Mouse (Mus musculus) heart, postnatal 0 days (tissue): ENCODE measurements around the gene Iqcf5. TPM values are rescaled to one million over a fixed set of nuclear protein-coding genes. Genes with fewer than 3 reads are reported as not detected.

Experiments
- ATAC-seq: fragments of 200-750 bp; cut with Nextera tagmentation; 2 replicates; pipeline ENCODE4 v1.8.0; 2017; ENCODE audit warnings: low read depth, moderate number of reproducible peaks, moderate library complexity; ENCODE audit not compliant: insufficient read depth
- DNase-seq: peaks from one replicate; pipeline ENCODE4 v3.0.0-alpha.2; 2016; ENCODE audit warnings: low spot score
- H3K27ac ChIP-seq: fragments of 300-500 bp; sonication (generic); 2 replicates; pipeline ENCODE4 v1.5.1; 2014; ENCODE audit warnings: low read depth, mild to moderate bottlenecking
- H3K27me3 ChIP-seq: fragments of 300-500 bp; sonication (generic); 2 replicates; pipeline ENCODE4 v1.6.1; 2014; ENCODE audit warnings: low read length, mixed read lengths; ENCODE audit not compliant: control insufficient read depth, insufficient read depth
- H3K36me3 ChIP-seq: fragments of 300-500 bp; sonication (generic); replicated peaks from 2 replicates; pipeline ENCODE4 v1.6.1; 2014; ENCODE audit warnings: low read length, mixed read lengths; ENCODE audit not compliant: control insufficient read depth, insufficient read depth
- H3K4me1 ChIP-seq: fragments of 300-500 bp; sonication (generic); 2 replicates; pipeline ENCODE4 v1.6.1; 2014; ENCODE audit warnings: antibody characterized with exemption; ENCODE audit not compliant: control insufficient read depth, insufficient read depth
- H3K4me2 ChIP-seq: fragments of 300-500 bp; sonication (generic); 2 replicates; pipeline ENCODE4 v1.6.1; 2014; ENCODE audit warnings: low read depth, mild to moderate bottlenecking, low read length, moderate library complexity
- H3K4me3 ChIP-seq: fragments of 300-500 bp; sonication (generic); 2 replicates; pipeline ENCODE4 v1.5.1; 2014; ENCODE audit warnings: low read depth, low read length
- H3K9ac ChIP-seq: fragments of 300-500 bp; sonication (generic); replicated peaks from 2 replicates; pipeline ENCODE4 v1.6.1; 2014; ENCODE audit warnings: low read depth, low read length, mixed read lengths
- H3K9me3 ChIP-seq: fragments of 300-500 bp; sonication (generic); replicated peaks from 2 replicates; pipeline ENCODE4 v1.6.1; 2016; ENCODE audit warnings: low read length; ENCODE audit not compliant: control insufficient read depth
- CTCF ChIP-seq: IDR thresholded peaks from 2 replicates; pipeline ENCODE4 v1.5.1; 2016; ENCODE audit warnings: antibody characterized with exemption, control low read depth, low read depth
- EP300 ChIP-seq: IDR thresholded peaks from 2 replicates; pipeline ENCODE4 v1.6.1; 2016; ENCODE audit warnings: antibody characterized with exemption, low read depth
- WGBS: fragments of 180-500 bp; shearing (Covaris S2); extraction: QIAGEN DNeasy Blood & Tissue Kit; methylation state at CpG from one replicate; pipeline ENCODE4 v1.1.7; 2014; 5-methylcytosine and 5-hydroxymethylcytosine counted together
- polyA plus RNA-seq: library from polyadenylated mRNA; unstranded; fragments of >200 nt; fragmentation: Nextera tagmentation; extraction: Ambion mirVana; gene quantifications from 2 replicates; pipeline ENCODE4 v1.2.1, GENCODE M21; 2015
- total RNA-seq: library from RNA; depleted of rRNA; stranded (reverse); fragments of >200 nt; gene quantifications from 2 replicates; pipeline ENCODE4 v1.2.3, GENCODE M21; 2014; ENCODE audit warnings: low replicate concordance

Iqcf5 gene
- total and polyA plus RNA-seq, 2 experiments from 2014 or later = not detected

DNA sequence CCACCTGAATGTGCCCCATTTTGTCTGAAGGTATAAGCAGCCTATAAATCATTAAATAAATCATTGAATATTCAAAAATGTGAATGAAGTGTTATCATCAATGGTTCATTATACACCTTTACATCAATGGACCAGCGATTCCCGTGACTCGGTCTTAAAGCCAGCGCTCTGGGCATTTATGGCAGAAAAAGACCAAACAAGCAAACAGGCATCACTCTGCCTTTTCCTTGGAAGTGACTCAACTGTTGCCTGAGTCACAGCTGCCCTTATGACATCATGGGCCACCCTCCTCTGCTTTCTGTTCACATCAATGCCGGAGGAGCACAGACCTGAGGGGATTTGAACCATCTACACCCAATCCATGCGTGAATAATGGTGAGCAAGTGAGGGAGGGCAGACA lies 14.7 kb upstream of the Iqcf5 start, which contains the start of gene Iqcf1:
Iqcf1 (plus strand) TSS at position 301 of the 400 bp plus-strand sequence.
- H3K4me1 ChIP-seq = no peaks in the 10 kb centered on the region
- WGBS = 85% methylated on average over 6 of the region's 6 CpGs

DNA sequence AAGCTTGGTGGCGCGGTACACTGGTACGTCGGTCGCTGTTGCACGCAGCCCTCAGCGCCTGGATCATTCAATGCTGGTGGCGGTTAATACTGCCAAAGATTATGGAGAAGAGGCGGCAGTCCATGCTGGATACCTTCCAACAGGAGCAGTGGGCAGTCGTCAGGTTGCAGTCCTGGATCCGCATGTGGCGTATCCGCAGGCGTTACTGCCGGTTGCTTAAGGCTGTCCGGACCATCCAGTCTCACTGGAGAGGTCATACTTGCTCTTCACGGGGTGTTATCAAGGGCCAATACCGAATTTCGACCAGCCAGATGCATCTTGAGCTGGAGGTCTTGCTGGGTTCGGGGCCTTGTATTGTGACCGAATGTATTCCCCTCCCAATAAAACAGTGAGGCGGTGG lies 12.5 kb upstream of the Iqcf5 start:
- 83% methylated on average over 22 of the region's 22 CpGs for WGBS
- Histone ChIP-seq H3K4me1 (no peaks in the 10 kb centered on the region), H3K9ac (no peak overlapping the region), H3K4me3 (no peak overlapping the region), H3K9me3 (no peaks in the 10 kb centered on the region), H3K36me3 (no peaks in the 10 kb centered on the region), H3K27me3 (no peaks in the 10 kb centered on the region), H3K27ac (no peak overlapping the region), H3K4me2 (no peak overlapping the region)
- DNase-seq (no peak), ATAC-seq (no peak)
- TF ChIP-seq EP300 (no peak), CTCF (no peak)

More for the DNA sequence above, 14.7 kb upstream of the Iqcf5 start, which contains the start of gene Iqcf1:
- H3K4me3 ChIP-seq = no peak within 1 kb of the TSS
- no peaks in the 10 kb centered on the region for H3K9me3 ChIP-seq
- no peak within 1 kb of the TSS for H3K9ac ChIP-seq
- no peak within 1 kb of the TSS for H3K4me2 ChIP-seq
- no peaks in the 10 kb centered on the region for H3K27me3 ChIP-seq
- H3K27ac ChIP-seq = no peak within 1 kb of the TSS
- DNase-seq = no peak
- H3K36me3 ChIP-seq = no peaks in the 10 kb centered on the region
- no peak for ATAC-seq
- TF ChIP-seq CTCF (no peak), EP300 (no peak)

DNA sequence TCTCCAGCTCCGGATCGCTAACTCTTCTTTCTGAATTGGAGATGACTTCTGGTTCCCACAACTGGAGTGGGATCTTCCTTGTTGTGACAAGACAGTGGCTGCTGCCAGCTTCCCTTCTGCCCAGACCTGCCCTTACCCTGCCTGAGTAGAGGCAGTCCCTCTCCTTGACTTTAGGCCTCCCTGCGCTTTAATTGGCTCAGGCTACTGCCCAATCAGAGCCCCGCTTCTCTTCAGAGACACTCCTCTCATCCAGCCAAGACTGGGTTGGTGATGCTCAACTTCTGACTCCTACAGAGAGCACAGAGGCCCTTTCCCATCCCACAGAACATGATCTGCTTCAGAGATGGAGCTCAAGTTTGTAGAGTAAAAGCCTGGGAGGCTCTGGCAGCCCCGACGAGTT lies 10.1 kb upstream of the Iqcf5 start:
- Histone ChIP-seq H3K9ac (no peak overlapping the region), H3K4me1 (no peaks in the 10 kb centered on the region), H3K4me2 (no peak overlapping the region), H3K27me3 (no peaks in the 10 kb centered on the region), H3K36me3 (no peaks in the 10 kb centered on the region), H3K9me3 (no peaks in the 10 kb centered on the region), H3K4me3 (no peak overlapping the region), H3K27ac (no peak overlapping the region)
- 57% methylated on average over 6 of the region's 6 CpGs for WGBS
- no peak for TF ChIP-seq CTCF
- no peak for TF ChIP-seq EP300
- no peak for DNase-seq
- ATAC-seq = no peak

DNA sequence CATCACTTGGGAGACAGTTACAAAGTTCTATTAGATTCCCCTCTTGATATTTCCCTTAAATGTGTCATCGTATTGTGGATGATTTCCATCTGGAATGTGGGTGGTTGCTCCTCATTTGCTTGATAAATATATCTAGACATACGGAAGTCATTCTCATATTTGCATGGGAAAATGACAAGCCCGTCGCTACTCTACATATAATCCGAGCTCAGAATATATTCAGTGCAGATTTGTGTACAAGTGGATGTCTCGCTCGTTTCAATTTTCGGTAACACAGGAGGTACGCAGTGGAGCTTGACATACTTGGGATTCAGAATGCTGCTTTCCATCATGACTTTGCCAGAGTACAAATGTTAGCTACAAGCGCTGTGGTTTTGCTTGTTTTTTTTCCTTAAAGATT lies 5.0 kb upstream of the Iqcf5 start:
- H3K4me2 ChIP-seq = no peak overlapping the region
- H3K27me3 ChIP-seq = no peaks in the 10 kb centered on the region
- 82% methylated on average over 10 of the region's 10 CpGs for WGBS
- H3K4me3 ChIP-seq = no peak overlapping the region
- ATAC-seq = no peak
- H3K4me1 ChIP-seq = peaks cover 4% of the 10 kb centered on the region; the same call in 1 of the 2 replicates
- no peak for DNase-seq
- H3K9ac ChIP-seq = no peak overlapping the region
- H3K27ac ChIP-seq = no peak overlapping the region
- no peak for TF ChIP-seq CTCF
- TF ChIP-seq EP300 = no peak
- H3K36me3 ChIP-seq = no peaks in the 10 kb centered on the region
- H3K9me3 ChIP-seq = no peaks in the 10 kb centered on the region

DNA sequence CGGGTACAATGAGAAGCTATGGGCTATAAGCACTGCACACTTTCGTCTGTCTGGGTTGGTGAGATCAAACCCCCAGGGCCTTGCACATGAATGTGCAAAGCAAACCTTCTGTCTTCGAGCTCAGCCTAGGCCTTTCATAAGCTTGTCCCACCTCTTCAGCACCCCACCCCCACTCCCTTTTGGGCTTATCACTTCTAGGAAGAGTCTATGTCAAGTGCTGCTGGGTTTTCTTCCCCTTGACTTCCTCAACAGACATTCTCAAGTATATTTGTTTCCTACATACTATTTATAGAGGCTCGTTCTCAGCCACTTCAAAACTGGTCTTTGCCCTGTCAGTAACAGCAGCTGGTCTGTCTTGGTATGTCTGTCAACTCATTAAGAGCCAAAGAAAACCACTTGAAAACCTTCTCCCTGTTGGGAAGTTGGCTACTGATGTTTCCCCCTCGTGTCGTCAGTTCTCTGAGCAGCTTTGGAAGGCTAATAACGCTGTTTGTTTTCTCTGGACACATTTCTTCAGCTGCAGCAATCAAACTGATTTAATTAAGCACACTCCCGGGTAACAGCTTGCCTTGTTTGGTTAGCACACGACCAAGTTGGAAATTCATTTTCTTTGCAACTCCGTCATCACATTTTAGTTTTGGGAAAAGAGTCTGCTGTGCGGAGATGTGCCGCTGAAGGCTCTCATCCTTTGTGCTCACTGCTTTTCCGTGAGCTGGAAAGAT lies 1.5 kb upstream of the Iqcf5 start:
- H3K27ac ChIP-seq = no peak overlapping the region
- 28% methylated on average over 13 of the region's 13 CpGs for WGBS
- no peaks in the 10 kb centered on the region for H3K36me3 ChIP-seq
- peaks cover 4% of the 10 kb centered on the region; the same call in 1 of the 2 replicates for H3K4me1 ChIP-seq
- H3K9ac ChIP-seq = no peak overlapping the region
- H3K9me3 ChIP-seq = no peaks in the 10 kb centered on the region
- TF ChIP-seq CTCF (no peak), EP300 (no peak)
- ATAC-seq = no peak
- no peak overlapping the region for H3K4me2 ChIP-seq
- no peaks in the 10 kb centered on the region for H3K27me3 ChIP-seq
- DNase-seq = no peak
- no peak overlapping the region for H3K4me3 ChIP-seq

DNA sequence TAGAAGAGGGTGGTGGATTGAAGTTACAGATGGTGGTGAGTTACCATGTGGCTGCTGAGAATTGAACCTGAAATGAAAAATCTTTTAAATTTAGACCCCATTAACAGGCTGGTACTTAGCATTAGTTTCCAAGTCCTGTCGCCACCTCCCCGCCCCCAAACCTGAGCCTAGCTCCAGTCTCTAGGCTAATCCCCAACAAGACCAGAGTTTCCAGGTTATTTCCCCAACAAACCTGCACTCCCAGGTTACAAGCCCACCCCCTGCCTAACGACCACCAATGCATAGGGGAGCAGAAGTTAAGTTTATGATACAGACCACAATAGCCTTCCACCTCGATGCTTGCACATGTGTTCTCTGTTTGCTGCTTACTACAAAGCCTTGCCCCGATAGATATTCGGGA lies 807 bp upstream of the Iqcf5 start:
- DNase-seq (no peak), ATAC-seq (no peak)
- no peaks in the 10 kb centered on the region for H3K36me3 ChIP-seq
- H3K4me2 ChIP-seq = no peak overlapping the region
- WGBS = 73% methylated on average over 6 of the region's 6 CpGs
- no peak overlapping the region for H3K27ac ChIP-seq
- no peaks in the 10 kb centered on the region for H3K9me3 ChIP-seq
- H3K4me3 ChIP-seq = no peak overlapping the region
- peaks cover 4% of the 10 kb centered on the region; the same call in 1 of the 2 replicates for H3K4me1 ChIP-seq
- TF ChIP-seq CTCF (no peak), EP300 (no peak)
- no peaks in the 10 kb centered on the region for H3K27me3 ChIP-seq
- no peak overlapping the region for H3K9ac ChIP-seq
